Mouse (Mus musculus): ENCODE data around the gene Mpv17. TPM values are rescaled to one million over a fixed set of nuclear protein-coding genes. Genes with fewer than 3 reads are reported as not detected.

The Mpv17 gene
- polyA plus RNA-seq, 1 experiment from 2014 or later, result 72.3 TPM

DNA sequence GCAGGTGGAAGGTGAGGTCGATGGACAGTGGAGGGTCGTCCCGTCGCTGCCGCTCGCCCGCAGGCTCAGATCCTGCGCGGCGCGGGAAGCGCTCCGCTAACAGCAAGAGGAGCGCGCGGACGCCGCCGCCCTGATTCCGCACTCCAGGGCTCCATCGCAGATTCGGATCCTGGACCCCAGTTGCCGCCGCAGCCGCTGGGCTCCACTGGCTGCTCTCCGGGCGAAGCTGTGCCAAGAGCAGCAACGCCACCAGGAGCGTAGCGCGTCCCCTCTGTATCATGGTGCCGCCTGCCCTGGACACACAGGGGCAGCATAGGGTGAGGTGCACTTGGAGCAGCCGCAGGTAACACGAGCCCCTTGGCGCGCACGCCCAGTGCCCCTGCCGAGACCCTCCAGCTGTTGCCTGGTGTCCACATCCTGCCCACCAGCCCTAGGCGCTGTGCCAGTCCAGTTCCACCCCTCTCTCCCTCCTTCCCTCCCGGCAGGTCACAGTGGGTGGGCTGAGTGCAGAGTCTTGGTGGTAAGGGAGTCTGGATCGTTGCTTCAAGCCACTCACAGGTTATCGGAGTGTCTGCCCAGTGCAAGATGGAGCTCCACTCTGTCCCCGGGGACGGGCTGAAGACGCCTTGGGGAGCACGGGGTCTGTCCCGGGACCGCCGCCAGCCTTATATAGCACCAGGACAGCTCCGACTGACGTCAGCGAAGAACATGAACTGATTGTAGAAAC, 15.6 kb downstream of the Mpv17 start, which contains the start of gene Ucn:
Gene Ucn (minus strand): TSS at position 589 of the 727 bp plus-strand sequence.
- WGBS, result 2% methylated on average over 52 of the region's 52 CpGs
- H3K9me3 ChIP-seq (ENCODE audit: control insufficient read depth, low read depth, low read length), result no peaks in the 10 kb centered on the region
- H3K36me3 ChIP-seq (ENCODE audit: control insufficient read depth, insufficient read depth, low read length), result no peaks in the 10 kb centered on the region
- H3K4me3 ChIP-seq (ENCODE audit: low read depth, low read length), result peak within 1 kb of the TSS; percentile 9; the same call in 1 of the 2 replicates
- no peak for ATAC-seq (ENCODE audit: insufficient number of reproducible peaks, insufficient read depth, low FRiP score, low read depth)
- H3K27ac ChIP-seq (ENCODE audit: low read length), result no peak within 1 kb of the TSS
- H3K4me1 ChIP-seq (ENCODE audit: control insufficient read depth, insufficient read depth, low read length), result 0 out of 2 replicates have a peak, but pooled peaks cover 9% of the 10 kb centered on the region
- peaks cover 48% of the 10 kb centered on the region for H3K27me3 ChIP-seq (ENCODE audit: control insufficient read depth, insufficient read depth, low read length)
- no peak within 1 kb of the TSS for H3K9ac ChIP-seq (replicated peaks; ENCODE audit: low read depth, low read length)
- H3K4me2 ChIP-seq (replicated peaks; ENCODE audit: low read depth, low read length), result peak within 1 kb of the TSS; percentile 16

DNA sequence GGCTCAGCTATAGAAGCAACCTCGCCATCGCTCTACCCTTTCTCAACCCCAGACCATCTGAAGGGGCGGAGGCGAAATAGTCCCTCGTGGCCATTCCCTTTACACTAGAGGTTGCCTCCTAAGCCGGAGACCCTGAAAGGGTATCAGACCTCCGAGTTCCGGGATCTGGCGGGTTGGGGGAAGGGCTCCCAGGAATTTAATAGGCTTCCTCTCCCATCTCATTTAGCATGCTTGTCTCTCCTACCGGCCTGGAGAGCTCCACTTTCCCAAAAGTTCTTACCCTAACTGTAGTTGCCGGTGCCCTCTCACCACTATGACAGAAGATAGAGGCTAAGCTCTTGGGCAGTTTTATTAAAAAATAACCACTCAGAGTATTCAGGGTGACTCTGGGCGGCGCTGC, 16.4 kb downstream of the Mpv17 start:
- H3K9me3 ChIP-seq (ENCODE audit: control insufficient read depth, low read depth, low read length), result no peaks in the 10 kb centered on the region
- H3K27me3 ChIP-seq (ENCODE audit: control insufficient read depth, insufficient read depth, low read length), result peaks cover 48% of the 10 kb centered on the region
- H3K9ac ChIP-seq (replicated peaks; ENCODE audit: low read depth, low read length), result no peak overlapping the region
- no peak overlapping the region for H3K27ac ChIP-seq (ENCODE audit: low read length)
- 2% methylated on average over 13 of the region's 13 CpGs for WGBS
- ATAC-seq (ENCODE audit: insufficient number of reproducible peaks, insufficient read depth, low FRiP score, low read depth), result no peak
- 0 out of 2 replicates have a peak, but pooled peaks cover 9% of the 10 kb centered on the region for H3K4me1 ChIP-seq (ENCODE audit: control insufficient read depth, insufficient read depth, low read length)
- peak overlapping the region; percentile 9; the same call in 1 of the 2 replicates for H3K4me3 ChIP-seq (ENCODE audit: low read depth, low read length)
- H3K36me3 ChIP-seq (ENCODE audit: control insufficient read depth, insufficient read depth, low read length), result no peaks in the 10 kb centered on the region
- no peak overlapping the region; the same call in 1 of the 2 replicates for H3K4me2 ChIP-seq (replicated peaks; ENCODE audit: low read depth, low read length)

DNA sequence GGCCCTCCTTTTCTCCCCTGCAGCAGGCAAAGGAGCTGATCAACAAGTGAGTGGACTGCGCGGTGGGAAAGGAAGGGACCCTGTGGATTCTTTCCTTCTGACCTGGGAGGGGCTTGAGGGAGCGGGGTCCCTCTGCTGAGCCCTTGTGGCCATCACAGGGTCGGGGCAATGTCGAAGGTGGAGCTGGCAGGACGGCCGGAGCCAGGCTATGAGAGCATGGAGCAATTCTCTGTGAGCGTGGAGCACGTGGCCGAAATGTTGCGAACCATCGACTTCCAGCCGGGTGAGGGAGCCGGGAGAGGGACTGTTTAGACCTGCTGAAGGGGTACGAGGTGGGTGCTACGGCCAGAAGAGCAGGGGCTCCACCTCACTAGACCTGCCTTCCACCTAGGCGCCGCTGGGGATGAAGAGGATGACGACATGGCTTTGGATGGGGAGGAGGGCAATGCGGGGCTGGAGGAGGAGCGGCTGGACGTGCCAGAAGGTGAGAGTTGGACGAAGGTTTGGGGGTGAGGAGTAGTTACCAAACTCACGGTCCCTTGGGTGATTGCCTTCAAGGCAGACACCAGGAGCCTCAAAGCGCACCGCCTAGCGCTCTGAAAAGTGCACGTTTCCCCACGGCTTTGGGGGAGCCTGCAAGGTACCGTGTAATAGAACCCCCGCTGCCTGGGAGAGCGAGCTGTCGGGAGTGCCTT, 17.2 kb downstream of the Mpv17 start:
- under 1% methylated on average over 33 of the region's 33 CpGs for WGBS
- Histone ChIP-seq H3K9me3 (ENCODE audit: control insufficient read depth, low read depth, low read length) (no peaks in the 10 kb centered on the region), H3K36me3 (ENCODE audit: control insufficient read depth, insufficient read depth, low read length) (no peaks in the 10 kb centered on the region), H3K4me2 (replicated peaks; ENCODE audit: low read depth, low read length) (no peak overlapping the region), H3K27ac (ENCODE audit: low read length) (no peak overlapping the region), H3K4me3 (ENCODE audit: low read depth, low read length) (no peak overlapping the region), H3K9ac (replicated peaks; ENCODE audit: low read depth, low read length) (no peak overlapping the region), H3K27me3 (ENCODE audit: control insufficient read depth, insufficient read depth, low read length) (peaks cover 48% of the 10 kb centered on the region), H3K4me1 (ENCODE audit: control insufficient read depth, insufficient read depth, low read length) (0 out of 2 replicates have a peak, but pooled peaks cover 9% of the 10 kb centered on the region)
- ATAC-seq (ENCODE audit: insufficient number of reproducible peaks, insufficient read depth, low FRiP score, low read depth), result no peak

DNA sequence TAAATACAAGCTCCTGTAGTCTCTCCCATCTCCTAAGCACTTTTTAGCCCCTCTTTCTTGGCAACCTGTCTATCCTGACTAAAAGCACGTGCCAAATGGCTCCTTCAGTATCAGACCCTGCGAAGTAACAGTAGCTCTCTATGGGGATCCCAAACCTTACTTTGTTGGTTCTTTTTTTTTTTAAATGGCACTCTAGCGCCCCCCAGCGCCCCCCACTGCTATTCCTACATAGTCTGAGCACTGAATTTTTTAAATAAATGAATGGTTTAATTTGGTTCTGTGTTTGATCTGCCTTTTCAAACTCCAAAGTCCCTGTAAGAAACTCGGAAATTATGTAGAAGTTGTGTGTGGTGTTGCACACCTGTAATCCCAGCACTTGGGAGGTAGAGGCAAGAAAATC, 28.0 kb downstream of the Mpv17 start:
- H3K9me3 ChIP-seq (ENCODE audit: control insufficient read depth, low read depth, low read length), result no peaks in the 10 kb centered on the region
- ATAC-seq (ENCODE audit: insufficient number of reproducible peaks, insufficient read depth, low FRiP score, low read depth), result no peak
- H3K4me3 ChIP-seq (ENCODE audit: low read depth, low read length), result no peak overlapping the region
- no peaks in the 10 kb centered on the region for H3K4me1 ChIP-seq (ENCODE audit: control insufficient read depth, insufficient read depth, low read length)
- no peak overlapping the region for H3K4me2 ChIP-seq (replicated peaks; ENCODE audit: low read depth, low read length)
- 32% methylated on average over 5 of the region's 5 CpGs for WGBS
- no peak overlapping the region for H3K9ac ChIP-seq (replicated peaks; ENCODE audit: low read depth, low read length)
- H3K27me3 ChIP-seq (ENCODE audit: control insufficient read depth, insufficient read depth, low read length), result no peaks in the 10 kb centered on the region
- no peaks in the 10 kb centered on the region for H3K36me3 ChIP-seq (ENCODE audit: control insufficient read depth, insufficient read depth, low read length)
- no peak overlapping the region for H3K27ac ChIP-seq (ENCODE audit: low read length)

DNA sequence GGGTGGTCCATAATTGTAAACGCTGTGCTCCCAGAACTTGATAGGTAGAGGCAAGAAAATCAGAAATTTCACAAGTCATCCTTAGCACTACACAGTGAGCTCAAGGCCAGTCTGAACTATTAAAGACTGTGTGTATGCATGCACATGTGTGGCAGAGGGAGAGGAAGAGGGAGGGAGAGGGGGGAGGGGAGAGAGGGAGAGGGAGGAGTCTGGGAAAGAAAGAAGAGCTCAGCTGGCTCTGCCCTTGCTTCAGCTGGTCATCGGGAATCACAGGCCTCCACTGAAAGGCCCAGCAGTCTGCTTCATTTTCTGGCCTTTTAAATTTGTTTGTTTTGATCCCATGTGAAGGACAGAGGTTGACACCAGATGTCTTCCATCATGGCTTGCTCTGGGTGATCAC, 30.6 kb downstream of the Mpv17 start:
- H3K4me3 ChIP-seq (ENCODE audit: low read depth, low read length), result no peak overlapping the region
- no peaks in the 10 kb centered on the region for H3K27me3 ChIP-seq (ENCODE audit: control insufficient read depth, insufficient read depth, low read length)
- no peaks in the 10 kb centered on the region for H3K4me1 ChIP-seq (ENCODE audit: control insufficient read depth, insufficient read depth, low read length)
- no peak overlapping the region for H3K4me2 ChIP-seq (replicated peaks; ENCODE audit: low read depth, low read length)
- H3K27ac ChIP-seq (ENCODE audit: low read length), result no peak overlapping the region
- no peaks in the 10 kb centered on the region for H3K9me3 ChIP-seq (ENCODE audit: control insufficient read depth, low read depth, low read length)
- WGBS, result 49% methylated on average over 2 of the region's 2 CpGs
- no peak for ATAC-seq (ENCODE audit: insufficient number of reproducible peaks, insufficient read depth, low FRiP score, low read depth)
- no peak overlapping the region for H3K9ac ChIP-seq (replicated peaks; ENCODE audit: low read depth, low read length)
- no peaks in the 10 kb centered on the region for H3K36me3 ChIP-seq (ENCODE audit: control insufficient read depth, insufficient read depth, low read length)

DNA sequence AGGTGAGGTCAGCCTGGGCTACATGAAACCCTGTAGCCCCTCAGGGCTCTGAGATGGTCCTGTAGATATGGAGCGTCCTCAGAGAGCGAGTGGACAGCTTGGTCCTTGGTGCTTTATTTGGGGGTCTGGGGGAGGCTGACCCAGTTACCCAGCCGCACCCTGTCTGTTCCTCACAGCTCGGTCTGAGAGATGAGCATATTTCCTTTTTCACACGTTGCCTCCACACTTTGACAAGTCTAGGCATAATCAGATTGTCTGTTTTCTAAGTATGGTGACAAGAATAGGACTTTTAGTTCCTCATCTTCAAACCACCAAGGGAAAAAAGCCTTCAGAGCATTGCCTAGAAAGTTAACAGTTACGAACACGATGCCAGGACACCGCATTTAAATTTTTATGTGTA, 32.9 kb downstream of the Mpv17 start:
- Histone ChIP-seq H3K27me3 (ENCODE audit: control insufficient read depth, insufficient read depth, low read length) (no peaks in the 10 kb centered on the region), H3K9ac (replicated peaks; ENCODE audit: low read depth, low read length) (no peak overlapping the region), H3K9me3 (ENCODE audit: control insufficient read depth, low read depth, low read length) (no peaks in the 10 kb centered on the region), H3K4me2 (replicated peaks; ENCODE audit: low read depth, low read length) (no peak overlapping the region), H3K4me3 (ENCODE audit: low read depth, low read length) (no peak overlapping the region), H3K4me1 (ENCODE audit: control insufficient read depth, insufficient read depth, low read length) (no peaks in the 10 kb centered on the region), H3K27ac (ENCODE audit: low read length) (no peak overlapping the region), H3K36me3 (ENCODE audit: control insufficient read depth, insufficient read depth, low read length) (no peaks in the 10 kb centered on the region)
- ATAC-seq (ENCODE audit: insufficient number of reproducible peaks, insufficient read depth, low FRiP score, low read depth), result no peak
- WGBS, result 84% methylated on average over 8 of the region's 8 CpGs

DNA sequence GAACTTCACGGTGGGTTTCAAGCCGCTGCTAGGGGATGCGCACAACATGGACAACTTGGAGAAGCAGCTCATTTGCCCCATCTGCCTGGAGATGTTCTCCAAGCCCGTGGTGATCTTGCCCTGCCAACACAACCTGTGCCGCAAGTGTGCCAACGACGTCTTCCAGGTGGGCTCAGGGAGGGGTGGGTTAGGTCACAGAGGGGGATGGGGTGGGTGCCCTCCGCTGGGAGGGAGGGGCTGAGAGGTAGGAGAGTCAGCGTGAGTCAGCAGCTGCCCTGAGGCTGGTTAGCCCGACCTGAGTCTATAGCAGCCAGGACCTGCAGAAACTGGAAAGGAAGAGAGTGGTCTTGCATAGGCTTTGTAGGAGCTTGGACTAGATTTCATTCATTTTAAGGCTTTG, 37.1 kb downstream of the Mpv17 start:
- Histone ChIP-seq H3K9me3 (ENCODE audit: control insufficient read depth, low read depth, low read length) (no peaks in the 10 kb centered on the region), H3K36me3 (ENCODE audit: control insufficient read depth, insufficient read depth, low read length) (no peaks in the 10 kb centered on the region), H3K4me1 (ENCODE audit: control insufficient read depth, insufficient read depth, low read length) (no peaks in the 10 kb centered on the region), H3K4me2 (replicated peaks; ENCODE audit: low read depth, low read length) (no peak overlapping the region), H3K9ac (replicated peaks; ENCODE audit: low read depth, low read length) (no peak overlapping the region), H3K27ac (ENCODE audit: low read length) (no peak overlapping the region), H3K27me3 (ENCODE audit: control insufficient read depth, insufficient read depth, low read length) (no peaks in the 10 kb centered on the region), H3K4me3 (ENCODE audit: low read depth, low read length) (no peak overlapping the region)
- 25% methylated on average over 10 of the region's 10 CpGs for WGBS
- ATAC-seq (ENCODE audit: insufficient number of reproducible peaks, insufficient read depth, low FRiP score, low read depth), result no peak

DNA sequence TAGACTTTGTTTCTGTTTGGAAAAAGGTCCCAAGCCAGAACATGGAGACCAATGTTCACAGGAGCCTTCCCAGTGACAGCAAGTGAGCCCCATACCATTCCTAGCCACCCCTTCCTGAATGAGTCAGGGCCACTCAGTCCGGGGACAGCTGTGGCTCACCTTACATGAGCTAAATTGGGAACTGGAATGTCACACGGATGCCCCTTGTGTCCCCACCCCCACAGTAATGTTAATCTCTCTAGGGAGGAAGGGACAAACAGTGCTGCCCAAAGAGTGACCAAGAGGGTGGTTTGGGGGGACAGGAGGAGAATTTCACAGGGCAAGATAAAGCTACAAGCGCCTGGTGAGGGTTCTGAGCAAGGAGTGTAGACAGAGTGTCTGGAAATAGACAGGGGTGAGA, 37.7 kb downstream of the Mpv17 start, which contains the start of gene Trim54:
Gene Trim54 (plus strand): TSS at position 359 of the 400 bp plus-strand sequence.
- Histone ChIP-seq H3K4me1 (ENCODE audit: control insufficient read depth, insufficient read depth, low read length) (no peaks in the 10 kb centered on the region), H3K4me3 (ENCODE audit: low read depth, low read length) (no peak within 1 kb of the TSS), H3K27me3 (ENCODE audit: control insufficient read depth, insufficient read depth, low read length) (no peaks in the 10 kb centered on the region), H3K36me3 (ENCODE audit: control insufficient read depth, insufficient read depth, low read length) (no peaks in the 10 kb centered on the region), H3K4me2 (replicated peaks; ENCODE audit: low read depth, low read length) (no peak within 1 kb of the TSS), H3K27ac (ENCODE audit: low read length) (no peak within 1 kb of the TSS), H3K9ac (replicated peaks; ENCODE audit: low read depth, low read length) (no peak within 1 kb of the TSS), H3K9me3 (ENCODE audit: control insufficient read depth, low read depth, low read length) (no peaks in the 10 kb centered on the region)
- WGBS, result 30% methylated on average over 3 of the region's 3 CpGs
- no peak for ATAC-seq (ENCODE audit: insufficient number of reproducible peaks, insufficient read depth, low FRiP score, low read depth)

All from stomach, embryonic 14.5 days (tissue).